Mouse (Mus musculus): ENCODE measurements at regions not wholly inside any gene's neighbourhood (a gene's known extent, or its start where the extent isn't known, plus 50 kb on each side); places are given as distances from the start of the nearest gene placed in this dataset.

- DNase-seq (ENCODE audit: extremely low spot score, low read depth, low spot score): peak; percentile 56
These were observed 103.4 kb downstream of the Mreg start for GRCm38 (mm10) chr1:72108678-72109077.

- DNase-seq (ENCODE audit: extremely low spot score, low read depth, low spot score): no peak
These were observed 105.0 kb downstream of the Mreg start for GRCm38 (mm10) chr1:72107125-72107524.

GRCm38 (mm10) chr1:72106655-72107054 is 105.5 kb downstream of the Mreg start:
- no peak for DNase-seq (ENCODE audit: extremely low spot score, low read depth, low spot score)

GRCm38 (mm10) chr1:72105435-72106057 is 106.6 kb downstream of the Mreg start:
- no peak for DNase-seq (ENCODE audit: extremely low spot score, low read depth, low spot score)

GRCm38 (mm10) chr1:72103962-72104361 is 108.1 kb downstream of the Mreg start:
- DNase-seq (ENCODE audit: extremely low spot score, low read depth, low spot score): no peak

- DNase-seq (ENCODE audit: extremely low spot score, low read depth, low spot score): no peak
These were observed 108.7 kb downstream of the Mreg start for GRCm38 (mm10) chr1:72103387-72103786.

GRCm38 (mm10) chr1:72099447-72099846 is 112.7 kb downstream of the Mreg start:
- DNase-seq (ENCODE audit: extremely low spot score, low read depth, low spot score): no peak

GRCm38 (mm10) chr1:72091344-72091743 is 120.8 kb downstream of the Mreg start:
- no peak for DNase-seq (ENCODE audit: extremely low spot score, low read depth, low spot score)

GRCm38 (mm10) chr1:72085661-72086060 is 126.4 kb downstream of the Mreg start:
- DNase-seq (ENCODE audit: extremely low spot score, low read depth, low spot score): no peak

- DNase-seq (ENCODE audit: extremely low spot score, low read depth, low spot score): no peak
These were observed 127.9 kb downstream of the Mreg start for GRCm38 (mm10) chr1:72084219-72084618.

GRCm38 (mm10) chr1:72082366-72082765 is 129.7 kb downstream of the Mreg start:
- no peak for DNase-seq (ENCODE audit: extremely low spot score, low read depth, low spot score)

GRCm38 (mm10) chr1:72081811-72082210 is 130.3 kb downstream of the Mreg start:
- DNase-seq (ENCODE audit: extremely low spot score, low read depth, low spot score): no peak

GRCm38 (mm10) chr1:72078926-72079550 is 133.1 kb downstream of the Mreg start:
- no peak for DNase-seq (ENCODE audit: extremely low spot score, low read depth, low spot score)

- no peak for DNase-seq (ENCODE audit: extremely low spot score, low read depth, low spot score)
These were observed 135.8 kb downstream of the Mreg start for GRCm38 (mm10) chr1:72076341-72076740.

GRCm38 (mm10) chr1:72075464-72075863 is 136.6 kb downstream of the Mreg start:
- DNase-seq (ENCODE audit: extremely low spot score, low read depth, low spot score): no peak

- no peak for DNase-seq (ENCODE audit: extremely low spot score, low read depth, low spot score)
These were observed 138.9 kb downstream of the Mreg start for GRCm38 (mm10) chr1:72073245-72073644.

GRCm38 (mm10) chr1:72070489-72070888 is 141.6 kb downstream of the Mreg start:
- DNase-seq (ENCODE audit: extremely low spot score, low read depth, low spot score): no peak

- no peak for DNase-seq (ENCODE audit: extremely low spot score, low read depth, low spot score)
These were observed 143.1 kb downstream of the Mreg start for GRCm38 (mm10) chr1:72069056-72069455.

- DNase-seq (ENCODE audit: extremely low spot score, low read depth, low spot score): no peak
These were observed 147.0 kb downstream of the Mreg start for GRCm38 (mm10) chr1:72065090-72065489.

- DNase-seq (ENCODE audit: extremely low spot score, low read depth, low spot score): no peak
These were observed 151.7 kb downstream of the Mreg start for GRCm38 (mm10) chr1:72060393-72060792.

GRCm38 (mm10) chr1:72058045-72058703 is 153.9 kb downstream of the Mreg start:
- DNase-seq (ENCODE audit: extremely low spot score, low read depth, low spot score): no peak

- no peak for DNase-seq (ENCODE audit: extremely low spot score, low read depth, low spot score)
These were observed 157.6 kb downstream of the Mreg start for GRCm38 (mm10) chr1:72054541-72054940.

All from hindlimb bud, embryonic 11.5 days (tissue).